Mouse (Mus musculus) neural tube, embryonic 11.5 days (tissue): ENCODE results near the gene Slc25a23. TPM values are rescaled to one million over a fixed set of nuclear protein-coding genes. Genes with fewer than 3 reads are reported as not detected.

ENCODE experiments used
- ATAC-seq: fragments of 200-750 bp; cut with Nextera tagmentation; 2 replicates; pipeline ENCODE4 v1.8.0; 2017; ENCODE audit warnings: moderate number of reproducible peaks, mild to moderate bottlenecking, moderate TSS enrichment, moderate library complexity; ENCODE audit not compliant: insufficient read depth, low FRiP score, low TSS enrichment
- DNase-seq: peaks from one replicate; pipeline ENCODE4 v3.0.0-alpha.2; 2015; ENCODE audit warnings: low spot score
- H3K27ac ChIP-seq: fragments of 300-500 bp; sonication (generic); 2 replicates; pipeline ENCODE4 v1.5.1; 2014; ENCODE audit warnings: low read depth, mild to moderate bottlenecking, low read length
- H3K27me3 ChIP-seq: fragments of 300-500 bp; sonication (generic); 2 replicates; pipeline ENCODE4 v1.6.1; 2014; ENCODE audit warnings: mild to moderate bottlenecking, low read length, mixed read lengths; ENCODE audit not compliant: control insufficient read depth, insufficient read depth
- H3K36me3 ChIP-seq: fragments of 300-500 bp; sonication (generic); 2 replicates; pipeline ENCODE4 v1.6.1; 2014; ENCODE audit warnings: mild to moderate bottlenecking, low read length, moderate library complexity, mixed read lengths; ENCODE audit not compliant: control insufficient read depth, insufficient read depth
- H3K4me1 ChIP-seq: fragments of 300-500 bp; sonication (generic); 2 replicates; pipeline ENCODE4 v1.6.1; 2014; ENCODE audit warnings: low read length, mixed read lengths; ENCODE audit not compliant: control insufficient read depth, insufficient read depth
- H3K4me2 ChIP-seq: fragments of 300-500 bp; sonication (generic); 2 replicates; pipeline ENCODE4 v1.6.1; 2014; ENCODE audit warnings: low read depth, mild to moderate bottlenecking, moderate library complexity
- H3K4me3 ChIP-seq: fragments of 300-500 bp; sonication (generic); 2 replicates; pipeline ENCODE4 v1.5.1; 2014; ENCODE audit warnings: low read depth, low read length
- H3K9ac ChIP-seq: fragments of 300-500 bp; sonication (generic); 2 replicates; pipeline ENCODE4 v1.6.1; 2014; ENCODE audit warnings: mild to moderate bottlenecking, low read length
- H3K9me3 ChIP-seq: fragments of 300-500 bp; sonication (generic); 2 replicates; pipeline ENCODE4 v1.6.1; 2016; ENCODE audit warnings: low read length; ENCODE audit not compliant: control insufficient read depth
- WGBS: fragments of 180-500 bp; shearing (Covaris S2); extraction: QIAGEN DNeasy Blood & Tissue Kit; methylation state at CpG from one replicate; pipeline ENCODE4 v1.1.7; 2014; 5-methylcytosine and 5-hydroxymethylcytosine counted together
- polyA plus RNA-seq: library from polyadenylated mRNA; unstranded; fragments of >200 nt; fragmentation: Nextera tagmentation; extraction: Ambion mirVana; gene quantifications from 2 replicates; pipeline ENCODE4 v1.2.1, GENCODE M21; 2014

Slc25a23 gene
- polyA plus RNA-seq, 1 experiment from 2014 or later, result 16.8 TPM

GRCm38 (mm10) chr17:57081234-57081842 is 21.7 kb upstream of the Slc25a23 start:
- no peak for DNase-seq
- Histone ChIP-seq H3K4me1 (no peaks in the 10 kb centered on the region), H3K36me3 (no peaks in the 10 kb centered on the region; the same call in 1 of the 2 replicates), H3K27me3 (no peaks in the 10 kb centered on the region), H3K9me3 (no peaks in the 10 kb centered on the region), H3K9ac (no peak overlapping the region), H3K4me2 (no peak overlapping the region), H3K27ac (no peak overlapping the region), H3K4me3 (no peak overlapping the region)
- 92% methylated on average over 31 of the region's 31 CpGs for WGBS
- ATAC-seq, result no peak

- H3K27ac ChIP-seq, result no peak overlapping the region
- no peaks in the 10 kb centered on the region; the same call in 1 of the 2 replicates for H3K36me3 ChIP-seq
- no peaks in the 10 kb centered on the region for H3K27me3 ChIP-seq
- no peaks in the 10 kb centered on the region for H3K4me1 ChIP-seq
- WGBS, result 77% methylated on average over 3 of the region's 3 CpGs
- H3K4me2 ChIP-seq, result no peak overlapping the region
- ATAC-seq (no peak), DNase-seq (no peak)
- no peaks in the 10 kb centered on the region for H3K9me3 ChIP-seq
- no peak overlapping the region for H3K4me3 ChIP-seq
- no peak overlapping the region for H3K9ac ChIP-seq
Measured at GRCm38 (mm10) chr17:57079919-57080318, 20.3 kb upstream of the Slc25a23 start.

GRCm38 (mm10) chr17:57078336-57078735 is 18.7 kb upstream of the Slc25a23 start, which contains the start of gene Dennd1c:
Dennd1c (minus strand) TSS chr17:57078514.
- Histone ChIP-seq H3K36me3 (no peaks in the 10 kb centered on the region; the same call in 1 of the 2 replicates), H3K27me3 (no peaks in the 10 kb centered on the region), H3K9ac (no peak within 1 kb of the TSS), H3K4me1 (no peaks in the 10 kb centered on the region), H3K4me2 (no peak within 1 kb of the TSS), H3K27ac (no peak within 1 kb of the TSS), H3K4me3 (no peak within 1 kb of the TSS), H3K9me3 (no peaks in the 10 kb centered on the region)
- no peak for DNase-seq
- ATAC-seq, result no peak
- WGBS, result 59% methylated on average over 6 of the region's 6 CpGs

GRCm38 (mm10) chr17:57076916-57077315 is 17.3 kb upstream of the Slc25a23 start:
- no peak overlapping the region for H3K4me2 ChIP-seq
- H3K4me3 ChIP-seq, result no peak overlapping the region
- WGBS, result 67% methylated on average over 3 of the region's 3 CpGs
- no peaks in the 10 kb centered on the region; the same call in 1 of the 2 replicates for H3K36me3 ChIP-seq
- no peaks in the 10 kb centered on the region for H3K4me1 ChIP-seq
- DNase-seq (no peak), ATAC-seq (no peak)
- H3K9ac ChIP-seq, result no peak overlapping the region
- H3K9me3 ChIP-seq, result no peaks in the 10 kb centered on the region
- no peaks in the 10 kb centered on the region for H3K27me3 ChIP-seq
- no peak overlapping the region for H3K27ac ChIP-seq

- DNase-seq (peak; percentile 71), ATAC-seq (peak; percentile 76)
- 2% methylated on average over 11 of the region's 11 CpGs for WGBS
- no peaks in the 10 kb centered on the region for H3K27me3 ChIP-seq
- H3K36me3 ChIP-seq, result no peaks in the 10 kb centered on the region
- H3K9ac ChIP-seq, result no peak overlapping the region
- H3K4me2 ChIP-seq, result peak overlapping the region; percentile 35
- no peaks in the 10 kb centered on the region for H3K9me3 ChIP-seq
- H3K4me3 ChIP-seq, result 0 out of 2 replicates have a peak overlapping the region, but pooled peaks have one; percentile 4
- H3K27ac ChIP-seq, result no peak overlapping the region
- no peaks in the 10 kb centered on the region for H3K4me1 ChIP-seq
Measured at GRCm38 (mm10) chr17:57070699-57071098, 11.0 kb upstream of the Slc25a23 start.

- no peaks in the 10 kb centered on the region for H3K9me3 ChIP-seq
- 0 out of 2 replicates have a peak overlapping the region, but pooled peaks have one; percentile 4 for H3K4me3 ChIP-seq
- H3K27me3 ChIP-seq, result no peaks in the 10 kb centered on the region
- peak overlapping the region; percentile 35 for H3K4me2 ChIP-seq
- no peaks in the 10 kb centered on the region for H3K4me1 ChIP-seq
- no peaks in the 10 kb centered on the region for H3K36me3 ChIP-seq
- DNase-seq (no peak), ATAC-seq (no peak)
- 0 out of 2 replicates have a peak overlapping the region, but pooled peaks have one; percentile 18 for H3K9ac ChIP-seq
- WGBS, result 6% methylated on average over 9 of the region's 9 CpGs
- no peak overlapping the region for H3K27ac ChIP-seq
Measured at GRCm38 (mm10) chr17:57070272-57070671, 10.6 kb upstream of the Slc25a23 start.

GRCm38 (mm10) chr17:57066908-57067307 is 7.2 kb upstream of the Slc25a23 start:
- Histone ChIP-seq H3K27me3 (peaks cover 17% of the 10 kb centered on the region), H3K4me2 (no peak overlapping the region), H3K36me3 (no peaks in the 10 kb centered on the region), H3K4me1 (no peaks in the 10 kb centered on the region), H3K27ac (no peak overlapping the region), H3K9ac (no peak overlapping the region), H3K4me3 (no peak overlapping the region), H3K9me3 (no peaks in the 10 kb centered on the region)
- ATAC-seq, result no peak
- 70% methylated on average over 5 of the region's 5 CpGs for WGBS
- DNase-seq, result no peak

GRCm38 (mm10) chr17:57063031-57063430 is 3.4 kb upstream of the Slc25a23 start:
- 4% methylated on average over 8 of the region's 8 CpGs for WGBS
- H3K9me3 ChIP-seq, result no peaks in the 10 kb centered on the region
- 0 out of 2 replicates have a peak, but pooled peaks cover 3% of the 10 kb centered on the region for H3K4me1 ChIP-seq
- no peak overlapping the region for H3K27ac ChIP-seq
- H3K27me3 ChIP-seq, result peaks cover 28% of the 10 kb centered on the region
- no peak overlapping the region for H3K4me2 ChIP-seq
- ATAC-seq, result no peak
- H3K36me3 ChIP-seq, result no peaks in the 10 kb centered on the region
- H3K9ac ChIP-seq, result no peak overlapping the region
- no peak for DNase-seq
- H3K4me3 ChIP-seq, result no peak overlapping the region

GRCm38 (mm10) chr17:57062548-57062947 is 2.9 kb upstream of the Slc25a23 start:
- H3K9me3 ChIP-seq, result no peaks in the 10 kb centered on the region
- H3K27ac ChIP-seq, result no peak overlapping the region
- H3K4me3 ChIP-seq, result no peak overlapping the region
- peaks cover 28% of the 10 kb centered on the region for H3K27me3 ChIP-seq
- H3K4me2 ChIP-seq, result no peak overlapping the region
- H3K36me3 ChIP-seq, result no peaks in the 10 kb centered on the region
- ATAC-seq (no peak), DNase-seq (no peak)
- 0% methylated on average over 22 of the region's 22 CpGs for WGBS
- H3K4me1 ChIP-seq, result 0 out of 2 replicates have a peak, but pooled peaks cover 3% of the 10 kb centered on the region
- H3K9ac ChIP-seq, result no peak overlapping the region
